Mouse (Mus musculus): ENCODE results near the gene Gm13285. TPM values are rescaled to one million over a fixed set of nuclear protein-coding genes. Genes with fewer than 3 reads are reported as not detected.
A peak's percentile ranks its signal among the peaks of the same experiment; 100 is the strongest.
"Not testable (repeated sequence)": the region's sequence is repeated elsewhere in the genome, so short reads cannot be mapped to it uniquely, and the experiment has no call there.

The Gm13285 gene
- total and polyA plus RNA-seq, 3 experiments: 0.14 TPM; not detected in 2

- not testable (repeated sequence) for H3K27me3 ChIP-seq (ENCODE audit: control insufficient read depth in 1 of 2, insufficient read depth in 2 of 2, low read length in 2 of 2); H3K4me1 ChIP-seq (ENCODE audit: control insufficient read depth in 1 of 2, insufficient read depth in 2 of 2, low read length in 2 of 2); H3K36me3 ChIP-seq (ENCODE audit: control insufficient read depth in 1 of 2, insufficient read depth in 2 of 2, low read length in 2 of 2); H3K9me3 ChIP-seq (replicated peaks; ENCODE audit: insufficient read depth, low read length); H3K4me3 ChIP-seq (ENCODE audit: control insufficient read depth in 1 of 2, insufficient read depth in 1 of 2, low read depth in 2 of 2, low read length in 2 of 2); H3K9ac ChIP-seq (ENCODE audit: control insufficient read depth, low read depth, low read length, poor library complexity, severe bottlenecking); H3K79me2 ChIP-seq (ENCODE audit: control insufficient read depth, insufficient read depth, low read length, poor library complexity); H3K27ac ChIP-seq (ENCODE audit: control insufficient read depth, low read depth, low read length)
- TF ChIP-seq ZMIZ1 (IDR thresholded peaks at IDR 0.05; ENCODE audit: low read depth, low read length): 0 out of 2 replicates have a peak, but pooled peaks have one; percentile 68
- DNase-seq (ENCODE audit: low read depth, low spot score): peak; percentile 75
Measured at GRCm38 (mm10) chr4:88756581-88757513, 42.6 kb upstream of the Gm13285 start.

DNA sequence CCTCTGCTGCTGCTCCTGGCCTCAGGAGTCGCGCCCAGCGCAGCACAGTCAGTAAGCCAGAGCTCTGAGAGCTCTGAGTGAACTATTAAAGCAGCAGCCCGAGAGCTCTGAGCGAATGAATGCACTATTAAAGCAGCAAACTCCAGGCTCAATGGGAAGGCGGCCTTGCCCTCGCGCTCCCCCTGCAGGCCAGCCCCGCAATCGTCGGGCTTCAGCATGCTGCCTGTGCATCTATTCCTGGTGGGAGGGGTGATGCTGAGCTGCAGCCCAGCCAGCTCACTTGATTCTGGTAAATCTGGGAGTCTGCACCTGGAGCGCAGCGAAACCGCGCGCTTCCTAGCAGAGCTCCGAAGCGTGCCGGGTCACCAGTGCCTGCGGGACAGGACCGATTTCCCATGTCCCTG lies 41.8 kb upstream of the Gm13285 start:
- not testable (repeated sequence) for H3K4me1 ChIP-seq (ENCODE audit: control insufficient read depth in 1 of 2, insufficient read depth in 2 of 2, low read length in 2 of 2); H3K4me3 ChIP-seq (ENCODE audit: control insufficient read depth in 1 of 2, insufficient read depth in 1 of 2, low read depth in 2 of 2, low read length in 2 of 2); H3K27me3 ChIP-seq (ENCODE audit: control insufficient read depth in 1 of 2, insufficient read depth in 2 of 2, low read length in 2 of 2); DNase-seq (ENCODE audit: low read depth, low spot score); H3K9ac ChIP-seq (ENCODE audit: control insufficient read depth, low read depth, low read length, poor library complexity, severe bottlenecking); H3K36me3 ChIP-seq (ENCODE audit: control insufficient read depth in 1 of 2, insufficient read depth in 2 of 2, low read length in 2 of 2); H3K79me2 ChIP-seq (ENCODE audit: control insufficient read depth, insufficient read depth, low read length, poor library complexity); H3K9me3 ChIP-seq (replicated peaks; ENCODE audit: insufficient read depth, low read length); H3K27ac ChIP-seq (ENCODE audit: control insufficient read depth, low read depth, low read length)

GRCm38 (mm10) chr4:88758751-88759150 lies 40.7 kb upstream of the Gm13285 start:
- H3K9me3 ChIP-seq (replicated peaks; ENCODE audit: insufficient read depth, low read length); H3K4me1 ChIP-seq (ENCODE audit: control insufficient read depth in 1 of 2, insufficient read depth in 2 of 2, low read length in 2 of 2); H3K36me3 ChIP-seq (ENCODE audit: control insufficient read depth in 1 of 2, insufficient read depth in 2 of 2, low read length in 2 of 2); H3K27ac ChIP-seq (ENCODE audit: control insufficient read depth, low read depth, low read length); H3K9ac ChIP-seq (ENCODE audit: control insufficient read depth, low read depth, low read length, poor library complexity, severe bottlenecking); H3K79me2 ChIP-seq (ENCODE audit: control insufficient read depth, insufficient read depth, low read length, poor library complexity); DNase-seq (ENCODE audit: low read depth, low spot score); H3K27me3 ChIP-seq (ENCODE audit: control insufficient read depth in 1 of 2, insufficient read depth in 2 of 2, low read length in 2 of 2); H3K4me3 ChIP-seq (ENCODE audit: control insufficient read depth in 1 of 2, insufficient read depth in 1 of 2, low read depth in 2 of 2, low read length in 2 of 2): not testable (repeated sequence)

- not testable (repeated sequence) for H3K9me3 ChIP-seq (replicated peaks; ENCODE audit: insufficient read depth, low read length); H3K27me3 ChIP-seq (ENCODE audit: control insufficient read depth in 1 of 2, insufficient read depth in 2 of 2, low read length in 2 of 2); H3K27ac ChIP-seq (ENCODE audit: control insufficient read depth, low read depth, low read length); H3K79me2 ChIP-seq (ENCODE audit: control insufficient read depth, insufficient read depth, low read length, poor library complexity); H3K4me1 ChIP-seq (ENCODE audit: control insufficient read depth in 1 of 2, insufficient read depth in 2 of 2, low read length in 2 of 2); H3K36me3 ChIP-seq (ENCODE audit: control insufficient read depth in 1 of 2, insufficient read depth in 2 of 2, low read length in 2 of 2)
- H3K4me3 ChIP-seq (ENCODE audit: control insufficient read depth in 1 of 2, insufficient read depth in 1 of 2, low read depth in 2 of 2, low read length in 2 of 2): peak within 1 kb of the TSS in 1 of 2 experiments; percentile 6; a peak in 1 of 4 replicates
- 0 out of 2 replicates have a peak, but pooled peaks have one; percentile 41 for TF ChIP-seq ZMIZ1 (IDR thresholded peaks at IDR 0.05; ENCODE audit: low read depth, low read length)
- 0 out of 4 replicates have a peak, but pooled peaks of 1 of the 2 experiments have one; percentile 28 for TF ChIP-seq POLR2A (IDR thresholded peaks at IDR 0.05; ENCODE audit: control insufficient read depth in 1 of 2, insufficient read depth in 1 of 2, low read depth in 1 of 2, low read length in 2 of 2, poor library complexity in 1 of 2)
- 0 out of 2 replicates have a peak, but pooled peaks have one; percentile 15 for TF ChIP-seq ETS1 (IDR thresholded peaks at IDR 0.05; ENCODE audit: low read depth, low read length)
- H3K9ac ChIP-seq (ENCODE audit: control insufficient read depth, low read depth, low read length, poor library complexity, severe bottlenecking): peak within 1 kb of the TSS; percentile 25
- peak; percentile 82 for DNase-seq (ENCODE audit: low read depth, low spot score)
Measured at GRCm38 (mm10) chr4:88759610-88760268, 39.7 kb upstream of the Gm13285 start, which contains the start of gene Gm13283. Gene Gm13283 (plus strand): TSS chr4:88760119.

GRCm38 (mm10) chr4:88760431-88760830 lies 39.0 kb upstream of the Gm13285 start:
- H3K4me3 ChIP-seq (ENCODE audit: control insufficient read depth in 1 of 2, insufficient read depth in 1 of 2, low read depth in 2 of 2, low read length in 2 of 2); DNase-seq (ENCODE audit: low read depth, low spot score); H3K36me3 ChIP-seq (ENCODE audit: control insufficient read depth in 1 of 2, insufficient read depth in 2 of 2, low read length in 2 of 2); H3K79me2 ChIP-seq (ENCODE audit: control insufficient read depth, insufficient read depth, low read length, poor library complexity); H3K27ac ChIP-seq (ENCODE audit: control insufficient read depth, low read depth, low read length); H3K27me3 ChIP-seq (ENCODE audit: control insufficient read depth in 1 of 2, insufficient read depth in 2 of 2, low read length in 2 of 2); H3K4me1 ChIP-seq (ENCODE audit: control insufficient read depth in 1 of 2, insufficient read depth in 2 of 2, low read length in 2 of 2); H3K9me3 ChIP-seq (replicated peaks; ENCODE audit: insufficient read depth, low read length): not testable (repeated sequence)
- H3K9ac ChIP-seq (ENCODE audit: control insufficient read depth, low read depth, low read length, poor library complexity, severe bottlenecking): peak overlapping the region; percentile 25; the same call in 1 of the 2 replicates

DNA sequence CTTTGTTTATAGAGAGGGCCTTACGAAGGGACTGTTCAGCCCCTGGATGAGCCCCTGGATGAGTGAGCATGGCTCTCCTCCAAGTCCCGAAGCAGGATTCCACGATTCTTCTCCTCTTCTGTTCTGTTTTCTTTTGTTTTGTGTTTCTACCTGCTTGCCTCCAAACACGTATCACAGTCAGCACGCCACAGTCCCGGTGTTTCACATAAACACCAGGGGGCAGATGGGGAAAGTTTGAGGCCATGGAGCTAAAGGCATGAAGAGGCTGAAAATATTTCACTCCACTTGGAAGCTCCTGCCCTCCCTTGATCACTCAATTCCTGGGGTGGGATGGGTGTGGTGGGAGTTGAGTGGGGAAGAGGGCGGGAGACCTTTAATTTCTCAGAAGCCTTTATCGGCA lies 37.7 kb upstream of the Gm13285 start:
- H3K9me3 ChIP-seq (replicated peaks; ENCODE audit: insufficient read depth, low read length); H3K9ac ChIP-seq (ENCODE audit: control insufficient read depth, low read depth, low read length, poor library complexity, severe bottlenecking); H3K4me3 ChIP-seq (ENCODE audit: control insufficient read depth in 1 of 2, insufficient read depth in 1 of 2, low read depth in 2 of 2, low read length in 2 of 2); H3K27ac ChIP-seq (ENCODE audit: control insufficient read depth, low read depth, low read length); H3K36me3 ChIP-seq (ENCODE audit: control insufficient read depth in 1 of 2, insufficient read depth in 2 of 2, low read length in 2 of 2); H3K4me1 ChIP-seq (ENCODE audit: control insufficient read depth in 1 of 2, insufficient read depth in 2 of 2, low read length in 2 of 2); H3K27me3 ChIP-seq (ENCODE audit: control insufficient read depth in 1 of 2, insufficient read depth in 2 of 2, low read length in 2 of 2); H3K79me2 ChIP-seq (ENCODE audit: control insufficient read depth, insufficient read depth, low read length, poor library complexity); DNase-seq (ENCODE audit: low read depth, low spot score): not testable (repeated sequence)

Data from MEL (cell line).